Mouse (Mus musculus) lung, postnatal 36 days (tissue): ENCODE measurements around the gene Hax1.

Experiments used
- DNase-seq: peaks from one replicate; pipeline ENCODE4 v3.0.0; 2022; ENCODE audit warnings: mixed read lengths

Hax1 gene

GRCm38 (mm10) chr3:89961436-89961835 is 37.1 kb downstream of the Hax1 start:
- DNase-seq: no peak

GRCm38 (mm10) chr3:89960469-89960868 is 38.1 kb downstream of the Hax1 start:
- peak; percentile 96 for DNase-seq

- DNase-seq: no peak
These were observed 39.1 kb downstream of the Hax1 start for GRCm38 (mm10) chr3:89959435-89959834.

- DNase-seq: no peak
These were observed 40.7 kb downstream of the Hax1 start for GRCm38 (mm10) chr3:89957880-89958279.

- no peak for DNase-seq
These were observed 42.2 kb downstream of the Hax1 start for GRCm38 (mm10) chr3:89956177-89956971.

- DNase-seq: peak; percentile 92
These were observed 45.2 kb downstream of the Hax1 start for GRCm38 (mm10) chr3:89953420-89953819.

GRCm38 (mm10) chr3:89948655-89949054 is 49.9 kb downstream of the Hax1 start:
- DNase-seq: no peak

GRCm38 (mm10) chr3:89948021-89948420 is 50.6 kb downstream of the Hax1 start:
- DNase-seq: no peak
